22 mouse cellular contexts compared by ENCODE assay signal in genomic region chr17:31962930-31963329, GRCm38 (mm10).
"Had no signal": no experiment of that assay in that cellular context is flagged by ENCODE, and none has a peak within 500 bp of the region (broad histone marks: within the 10 kb centered on the region; RNA-seq: fewer than 3 reads in every experiment).

No protein-coding gene starts in this region.

- H3K27ac ChIP-seq: kidney, postnatal 0 days; layer of hippocampus, adult 2 months; limb, embryonic 10.5 days; limb, embryonic 13.5 days; liver, embryonic 12.5 days; liver, embryonic 15.5 days; lung, embryonic 15.5 days; midbrain, embryonic 10.5 days; midbrain, embryonic 13.5 days; neural tube, embryonic 15.5 days; stomach, postnatal 0 days had no signal

- H3K4me3 ChIP-seq: layer of hippocampus, adult 2 months; limb, embryonic 10.5 days; limb, embryonic 13.5 days; liver, embryonic 12.5 days; liver, embryonic 15.5 days; lung, embryonic 15.5 days; megakaryocyte, embryonic 14.5 days; midbrain, embryonic 10.5 days; midbrain, embryonic 13.5 days; neural tube, embryonic 15.5 days had no signal

- H3K9ac ChIP-seq: limb, embryonic 13.5 days; liver, embryonic 12.5 days; liver, embryonic 15.5 days; lung, embryonic 15.5 days; midbrain, embryonic 13.5 days; neural tube, embryonic 15.5 days had no signal

- H3K36me3 ChIP-seq: limb, embryonic 10.5 days; limb, embryonic 13.5 days; liver, embryonic 12.5 days; liver, embryonic 15.5 days; lung, embryonic 15.5 days; midbrain, embryonic 10.5 days; midbrain, embryonic 13.5 days; neural tube, embryonic 15.5 days had no signal

- H3K4me1 ChIP-seq: midbrain, embryonic 13.5 days; neural tube, embryonic 15.5 days had no signal

- ATAC-seq: liver, embryonic 12.5 days; midbrain, embryonic 13.5 days had no signal

- H3K4me2 ChIP-seq: limb, embryonic 13.5 days; liver, embryonic 12.5 days; liver, embryonic 15.5 days; lung, embryonic 15.5 days; midbrain, embryonic 13.5 days; neural tube, embryonic 15.5 days had no signal

- DNase-seq: kidney, postnatal 25 days; layer of hippocampus, adult 9-11 months; liver; lung, postnatal 10 days; lung, postnatal 36 days; right cerebral cortex, adult 18-20 months; right cerebral cortex, postnatal 14 days; right cerebral cortex, postnatal 4 days; thymus, adult 18-20 months; thymus, postnatal 36 days had no signal

- H3K9me3 ChIP-seq: limb, embryonic 10.5 days; limb, embryonic 13.5 days; liver, embryonic 12.5 days; liver, embryonic 15.5 days; lung, embryonic 15.5 days; midbrain, embryonic 10.5 days; midbrain, embryonic 13.5 days; neural tube, embryonic 15.5 days had no signal

- H3K27me3 ChIP-seq: limb, embryonic 13.5 days; liver, embryonic 12.5 days; liver, embryonic 15.5 days; lung, embryonic 15.5 days; midbrain, embryonic 13.5 days; neural tube, embryonic 15.5 days had no signal
